Mouse (Mus musculus): ENCODE results near the gene Gm20914. TPM values are rescaled to one million over a fixed set of nuclear protein-coding genes. Genes with fewer than 3 reads are reported as not detected.
"Not testable (repeated sequence)": the region's sequence is repeated elsewhere in the genome, so short reads cannot be mapped to it uniquely, and the experiment has no call there.

The Gm20914 gene
- polyA plus RNA-seq (2014; fragmentation: Nextera tagmentation; extraction: Ambion mirVana) = not detected in 2 replicates

GRCm38 (mm10) chrY:5725678-5726077 lies at the start of gene Gm20914:
Gene Gm20914, plus strand, starts transcription at chrY:5725978.
- not testable (repeated sequence) for H3K9ac ChIP-seq (ENCODE audit: low read depth, low read length); H3K27me3 ChIP-seq (replicated peaks; ENCODE audit: control insufficient read depth, insufficient read depth, low read length); H3K4me3 ChIP-seq (ENCODE audit: low read depth, low read length); H3K9me3 ChIP-seq (ENCODE audit: control insufficient read depth, low read length); H3K4me1 ChIP-seq (ENCODE audit: control insufficient read depth, insufficient read depth, low read length); H3K36me3 ChIP-seq (ENCODE audit: control insufficient read depth, insufficient read depth, low read length); DNase-seq (ENCODE audit: low spot score); ATAC-seq (ENCODE audit: low read depth); H3K4me2 ChIP-seq (ENCODE audit: low read depth, low read length); H3K27ac ChIP-seq (replicated peaks; ENCODE audit: low read depth, low read length)
- WGBS = no CpG with 5 or more reads among the region's 4 CpGs

Other genes with a start within 250 kb of the Gm20914 start
- gene Gm21854, start 69.0 kb upstream of the Gm20914 start, polyA plus RNA-seq (2014; fragmentation: Nextera tagmentation; extraction: Ambion mirVana) = not detected in 2 replicates
- not detected in 2 replicates for gene Gm28171, start 67.4 kb downstream of the Gm20914 start, polyA plus RNA-seq (2014; fragmentation: Nextera tagmentation; extraction: Ambion mirVana)
- not detected in 2 replicates for gene Gm21778, start 216.5 kb downstream of the Gm20914 start, polyA plus RNA-seq (2014; fragmentation: Nextera tagmentation; extraction: Ambion mirVana)